Comparison of ENCODE assay signal across 7 mouse cellular contexts in genomic region chr3:68759375-68759774, GRCm38 (mm10).
A peak's percentile ranks its signal among the peaks of the same experiment; 100 is the strongest.
DNase-seq lines count a peak whose midpoint lies in the region.

No protein-coding gene starts in this region.

- DNase-seq in urinary bladder, postnatal 14 days (ENCODE audit: low spot score), result peak; percentile 11
- no peak for DNase-seq in urinary bladder, postnatal 10 days (ENCODE audit: low spot score)
- peak; percentile 70 for DNase-seq in heart, postnatal 4 days
- peak; percentile 31 to 53 for DNase-seq in left cerebral cortex, postnatal 36 days (ENCODE audit: low spot score in 2 of 2)
- DNase-seq in right cerebral cortex, postnatal 25 days, result peak; percentile 29
- no peak for DNase-seq in cerebellum, adult 11-12 months
- DNase-seq in thymus, postnatal 0 days (ENCODE audit: low spot score), result no peak

- intact Hi-C loops in left cerebral cortex, postnatal 36 days (cut with DNase I), result no loop called here

Comparison
In these comparisons a context has a peak if more than half of its experiments do, and no peak if none do; other contexts are left out.
1. DNase-seq: peak in urinary bladder, postnatal 14 days (single experiment), heart, postnatal 4 days (single experiment), left cerebral cortex, postnatal 36 days (2 of 2) and right cerebral cortex, postnatal 25 days (single experiment); none in urinary bladder, postnatal 10 days (single experiment), cerebellum, adult 11-12 months (single experiment) and thymus, postnatal 0 days (single experiment).